Mouse (Mus musculus): ENCODE measurements at regions not wholly inside any gene's neighbourhood (a gene's known extent, or its start where the extent isn't known, plus 50 kb on each side); places are given as distances from the start of the nearest gene placed in this dataset.

- no peak for DNase-seq (ENCODE audit: low spot score in 2 of 2)
These were observed 146.7 kb downstream of the Slc4a3 start for GRCm38 (mm10) chr1:75692781-75693180.

- no peak for DNase-seq (ENCODE audit: low spot score in 2 of 2)
These were observed 147.3 kb downstream of the Slc4a3 start for GRCm38 (mm10) chr1:75693231-75693914.

DNA sequence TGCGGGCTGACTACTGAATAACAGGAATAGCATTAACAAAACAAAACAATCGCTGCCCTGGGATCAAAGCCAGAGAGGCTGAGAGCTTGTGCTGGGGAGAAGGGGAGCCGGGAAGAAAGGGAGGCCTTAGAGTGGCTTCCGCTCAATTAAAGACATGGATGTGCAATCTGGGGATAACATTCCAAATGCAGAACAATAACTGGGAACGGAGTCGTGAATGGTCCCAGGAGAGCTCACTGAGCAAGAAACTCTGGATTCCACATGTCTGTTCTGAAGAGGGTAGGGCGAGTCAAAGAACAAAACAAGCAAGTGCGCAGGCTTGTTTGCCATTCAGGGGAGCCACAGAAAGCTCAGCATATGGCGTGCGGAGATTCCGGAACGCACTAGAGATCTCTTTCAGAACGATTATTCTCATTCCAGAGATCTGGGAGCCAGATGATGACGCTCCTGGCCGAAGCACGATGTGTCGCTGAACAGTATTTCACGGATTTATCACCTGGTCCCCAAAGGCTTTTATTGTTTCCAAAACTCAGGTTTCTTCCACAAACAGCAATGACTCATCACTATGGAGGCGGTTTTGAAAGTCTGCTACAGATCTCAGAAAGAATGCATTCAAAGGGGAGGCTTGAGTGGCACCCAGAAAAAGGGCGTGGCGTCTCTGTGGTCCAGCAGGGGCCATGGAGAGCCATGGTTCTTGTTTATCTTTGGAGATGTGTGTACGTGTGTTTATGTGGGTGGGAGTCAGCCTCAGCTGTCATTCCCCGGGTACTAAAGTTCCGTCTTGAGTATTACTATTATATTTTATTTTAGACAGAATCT, 159.0 kb downstream of the Slc4a3 start:
- DNase-seq (ENCODE audit: low spot score in 2 of 2): peak in 1 of 2 experiments; percentile 19

DNA sequence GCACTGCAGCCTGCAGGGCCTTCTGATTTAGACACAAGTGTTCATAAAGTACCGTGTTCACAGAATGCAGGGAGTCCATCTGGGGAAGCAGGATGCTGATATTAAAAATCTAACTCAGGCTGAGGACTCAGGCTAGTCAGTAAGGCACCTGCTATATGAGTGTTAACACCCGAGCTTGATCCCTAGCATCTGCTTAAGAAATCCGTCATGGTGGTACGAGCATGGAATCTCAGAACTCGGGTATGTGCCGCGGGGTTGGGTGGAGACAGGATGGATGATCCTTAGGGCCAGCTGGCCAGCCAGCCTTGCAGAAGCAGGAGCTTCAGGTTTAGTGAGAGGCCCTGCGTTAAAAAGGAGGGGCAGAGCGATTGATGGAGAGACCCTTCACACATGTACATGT, 160.1 kb downstream of the Slc4a3 start:
- no peak for DNase-seq (ENCODE audit: low spot score in 2 of 2)

- DNase-seq (ENCODE audit: low spot score in 2 of 2): no peak
These were observed 177.4 kb downstream of the Slc4a3 start for GRCm38 (mm10) chr1:75723431-75723830.

GRCm38 (mm10) chr1:75725329-75725728, 179.3 kb downstream of the Slc4a3 start:
- no peak for DNase-seq (ENCODE audit: low spot score in 2 of 2)

DNA sequence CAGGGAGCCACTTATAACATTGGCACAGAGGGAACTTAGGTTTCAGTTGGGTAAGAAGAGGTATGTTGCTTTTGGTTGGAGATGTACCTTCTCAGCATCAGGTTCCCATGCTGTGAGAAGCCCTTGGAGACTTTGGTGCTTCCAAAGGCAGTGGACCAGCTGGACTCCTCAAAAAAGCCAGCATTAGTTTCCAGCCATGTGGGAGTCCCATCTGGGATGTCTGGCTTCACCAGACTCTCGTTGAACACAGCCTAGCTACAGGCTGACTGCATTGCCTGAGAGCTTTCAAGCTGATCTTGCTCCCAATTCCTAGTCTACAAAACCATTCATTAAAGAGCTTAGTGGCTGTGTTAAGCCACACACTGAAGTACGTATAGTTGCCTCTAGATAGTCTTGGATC, 182.8 kb downstream of the Slc4a3 start:
- peak; percentile 22 to 32 for DNase-seq (ENCODE audit: low spot score in 2 of 2)

DNA sequence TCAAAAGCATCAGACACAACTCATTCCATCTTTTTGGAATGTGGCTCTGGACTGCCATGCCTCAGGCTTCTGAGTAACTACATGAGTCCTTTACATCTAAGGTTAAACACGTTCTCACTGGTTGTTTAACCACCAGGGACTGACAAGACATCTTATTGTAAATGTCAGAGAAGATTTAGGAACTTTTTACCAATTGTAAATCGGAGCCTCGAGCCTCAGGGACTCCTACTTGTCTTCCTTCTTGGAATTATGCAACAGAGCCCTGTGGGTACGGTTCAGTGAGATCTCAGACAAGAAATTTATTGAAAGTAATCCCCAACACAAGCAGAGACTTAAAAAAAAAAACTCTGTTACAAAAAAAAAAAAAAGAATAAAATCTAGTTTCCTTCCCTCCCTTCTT, 187.7 kb downstream of the Slc4a3 start:
- DNase-seq (ENCODE audit: low spot score in 2 of 2): no peak

GRCm38 (mm10) chr1:75738651-75739050, 192.6 kb downstream of the Slc4a3 start:
- DNase-seq (ENCODE audit: low spot score in 2 of 2): peak in 1 of 2 experiments; percentile 2

- no peak for DNase-seq (ENCODE audit: low spot score in 2 of 2)
These were observed 203.7 kb downstream of the Slc4a3 start for GRCm38 (mm10) chr1:75749665-75750221.

DNA sequence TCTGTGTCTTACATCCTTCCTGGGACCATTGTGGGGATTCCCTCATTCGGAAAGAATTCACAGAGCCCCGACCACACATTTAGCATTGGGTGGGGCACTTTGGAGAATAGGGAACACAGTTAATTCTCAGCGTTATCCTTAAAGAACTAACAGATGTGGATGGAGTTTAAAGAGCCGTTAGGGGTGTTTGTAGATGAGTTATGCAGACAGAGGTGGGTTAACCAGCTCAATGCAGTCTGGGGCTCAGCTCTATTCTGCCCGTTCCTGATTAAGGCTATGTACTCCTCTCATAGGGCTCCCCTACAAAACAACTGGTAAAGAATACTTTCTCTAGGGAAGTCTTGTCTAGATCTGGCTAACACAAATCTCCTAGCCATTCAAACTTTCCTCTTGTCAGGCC, 226.1 kb downstream of the Slc4a3 start:
- DNase-seq (ENCODE audit: low spot score in 2 of 2): no peak

GRCm38 (mm10) chr1:75773014-75773413, 226.9 kb downstream of the Slc4a3 start:
- DNase-seq (ENCODE audit: low spot score in 2 of 2): no peak

DNA sequence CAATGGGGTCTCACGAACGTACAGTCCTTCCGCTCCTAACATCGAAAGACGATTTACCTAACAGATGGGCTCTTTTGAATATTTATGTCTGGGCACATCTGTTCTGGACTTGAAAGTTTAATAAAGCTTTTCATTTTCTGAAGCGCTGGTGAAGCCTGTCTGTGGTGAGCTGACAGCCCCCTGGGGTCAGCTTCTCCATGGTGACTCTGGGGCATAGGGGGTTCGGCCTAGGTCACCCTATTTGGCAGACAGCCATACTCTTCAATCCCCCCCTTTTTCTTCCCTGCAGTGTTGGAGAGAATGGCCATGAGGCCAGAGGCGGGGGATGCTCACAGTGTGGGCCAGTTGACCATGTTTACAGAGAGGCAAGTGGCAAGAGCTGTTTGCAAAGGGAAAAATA, 232.8 kb downstream of the Slc4a3 start:
- DNase-seq (ENCODE audit: low spot score in 2 of 2): no peak

- no peak for DNase-seq (ENCODE audit: low spot score in 2 of 2)
These were observed 237.1 kb downstream of the Slc4a3 start for GRCm38 (mm10) chr1:75783206-75783605.

DNA sequence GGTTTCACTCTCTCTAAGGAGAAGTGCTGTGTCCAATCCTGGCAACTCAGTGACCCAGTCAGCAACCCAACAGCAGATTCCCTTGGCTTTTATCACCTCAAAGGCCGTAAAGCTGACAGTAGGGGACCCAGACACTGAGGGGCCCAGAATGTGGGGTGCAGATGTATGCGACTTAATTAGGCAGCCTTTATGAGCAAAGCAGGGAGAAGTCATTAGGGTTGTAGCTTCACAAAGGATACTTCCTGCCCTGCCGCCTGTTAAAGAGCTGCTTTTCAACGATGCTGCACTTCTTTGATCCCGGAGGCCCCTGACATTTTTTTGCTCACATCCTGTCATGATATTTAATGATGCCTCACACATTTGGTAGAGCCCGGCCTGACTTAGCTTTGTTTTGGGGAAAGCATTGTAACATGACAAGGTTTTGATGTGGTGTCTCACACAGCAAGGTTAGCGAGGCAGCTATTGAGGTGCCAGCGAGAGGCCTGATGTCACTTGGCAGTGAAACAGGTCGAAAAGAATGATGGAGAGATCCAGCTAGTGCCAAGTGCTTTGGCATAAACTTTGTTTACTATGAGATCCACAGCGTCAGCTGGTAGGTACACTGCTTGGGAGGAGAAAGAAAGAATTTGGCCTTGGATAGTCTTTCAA, 240.2 kb downstream of the Slc4a3 start:
- no peak for DNase-seq (ENCODE audit: low spot score in 2 of 2)

GRCm38 (mm10) chr1:75791509-75791908, 245.4 kb downstream of the Slc4a3 start:
- DNase-seq (ENCODE audit: low spot score in 2 of 2): no peak

DNA sequence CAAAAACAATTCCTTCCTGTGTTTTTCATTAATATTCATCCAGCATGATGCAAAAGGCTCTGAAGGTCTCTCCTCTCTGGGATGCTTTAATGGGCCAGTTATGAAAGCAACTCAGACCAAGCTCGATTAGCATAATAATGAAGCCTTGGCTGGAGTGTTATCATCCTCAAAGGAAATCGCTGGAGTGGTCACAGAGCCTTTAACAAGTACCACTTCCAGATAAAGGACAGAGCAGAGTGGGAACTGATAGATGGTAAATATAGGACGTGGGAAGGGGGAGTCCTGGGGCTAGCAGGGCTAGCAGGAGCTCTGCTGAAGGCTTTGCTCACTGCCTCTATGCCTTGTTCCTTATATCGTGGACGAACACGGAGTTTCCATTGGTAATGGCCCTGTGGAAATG, 251.7 kb downstream of the Slc4a3 start:
- DNase-seq (ENCODE audit: low spot score in 2 of 2): no peak

DNA sequence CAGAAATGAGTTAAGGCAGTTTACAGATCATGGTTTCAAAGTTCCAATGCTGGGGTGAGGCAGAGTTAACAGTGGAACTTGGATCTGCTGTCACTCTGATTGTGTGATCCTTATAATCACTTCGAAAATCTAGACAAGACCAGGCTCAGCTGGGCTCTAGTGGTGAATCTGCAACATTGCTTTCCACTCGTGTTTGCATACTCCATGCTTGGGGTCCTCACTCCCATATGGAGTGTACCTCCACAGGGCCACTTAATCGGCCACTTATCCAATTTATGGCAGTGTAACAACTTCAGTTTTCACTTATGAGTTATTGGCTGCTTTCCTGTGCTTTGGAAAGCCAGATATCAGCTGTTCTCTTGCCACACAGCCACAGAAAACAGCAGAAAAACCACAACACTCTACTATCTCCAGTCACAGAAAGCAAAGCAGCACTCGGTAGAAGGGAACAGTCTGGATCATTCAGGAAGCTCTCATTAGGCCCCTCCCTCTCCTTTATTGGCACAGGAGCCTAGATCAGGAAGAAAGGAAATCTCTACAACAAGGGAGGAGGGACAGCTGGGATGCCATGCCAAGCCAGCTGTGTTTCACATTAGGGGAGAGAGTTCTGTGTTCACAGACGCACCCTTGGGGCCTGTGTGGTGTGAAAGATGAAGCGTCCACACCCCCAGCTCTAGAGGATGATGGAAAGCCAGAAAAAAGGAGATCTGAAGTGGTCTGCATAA, 252.5 kb downstream of the Slc4a3 start:
- DNase-seq (ENCODE audit: low spot score in 2 of 2): no peak

GRCm38 (mm10) chr1:75804473-75804872, 258.4 kb downstream of the Slc4a3 start:
- no peak for DNase-seq (ENCODE audit: low spot score in 2 of 2)

- DNase-seq (ENCODE audit: low spot score in 2 of 2): no peak
These were observed 266.4 kb downstream of the Slc4a3 start for GRCm38 (mm10) chr1:75812471-75812870.

- no peak for DNase-seq (ENCODE audit: low spot score in 2 of 2)
These were observed 280.1 kb downstream of the Slc4a3 start for GRCm38 (mm10) chr1:75826202-75826601.

All from right cerebral cortex, postnatal 36 days (tissue).